Mouse (Mus musculus) fat pad, adult 2 months (tissue): ENCODE data around the gene Gpr162.
"Not testable (repeated sequence)": the region's sequence is repeated elsewhere in the genome, so short reads cannot be mapped to it uniquely, and the experiment has no call there.

Experiments
- DNase-seq: peaks from one replicate; pipeline ENCODE4 v3.0.0-alpha.2; 2011; ENCODE audit warnings: low read depth, low spot score; ENCODE audit errors: extremely low read depth

The Gpr162 gene

DNA sequence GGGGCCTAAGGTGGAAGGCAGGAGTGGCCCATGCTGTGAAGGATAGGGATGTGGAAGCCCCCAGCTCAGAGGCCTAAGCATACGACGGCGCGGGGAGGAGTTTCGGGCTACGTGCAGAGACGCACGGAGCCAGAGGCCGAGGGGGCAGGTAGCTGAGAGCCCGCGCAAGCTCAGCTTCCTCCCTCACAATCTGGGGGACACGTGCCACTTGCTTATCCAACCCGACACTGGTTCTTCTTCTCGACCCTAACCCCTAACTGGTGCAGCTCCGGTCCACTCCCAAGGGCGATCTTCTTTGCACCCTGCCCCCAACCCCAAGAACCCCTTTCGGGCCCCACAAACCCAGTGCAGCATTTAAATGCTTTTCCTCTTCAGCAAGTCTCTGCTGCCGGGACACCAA is 50.3 kb downstream of the Gpr162 start:
- DNase-seq, result no peak

- no peak for DNase-seq
Measured at GRCm38 (mm10) chr6:124812848-124813247, 50.9 kb downstream of the Gpr162 start.

GRCm38 (mm10) chr6:124811701-124812560 is 51.9 kb downstream of the Gpr162 start:
- DNase-seq, result no peak

DNA sequence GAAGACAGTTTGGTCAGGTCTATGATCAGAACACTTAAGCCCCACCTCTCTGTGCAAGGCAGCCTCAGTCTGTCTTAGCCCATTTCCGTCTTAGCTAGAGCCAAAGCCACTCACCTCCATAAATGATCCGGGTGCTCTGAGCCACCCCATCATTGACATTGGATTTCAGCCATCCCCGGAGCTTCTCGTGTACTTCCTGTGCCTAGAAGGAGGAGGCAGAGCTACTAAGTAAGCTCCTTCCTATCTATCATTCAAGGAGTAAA is 52.4 kb downstream of the Gpr162 start:
- no peak for DNase-seq

- not testable (repeated sequence) for DNase-seq
Measured at GRCm38 (mm10) chr6:124810566-124811402, 53.0 kb downstream of the Gpr162 start.

DNA sequence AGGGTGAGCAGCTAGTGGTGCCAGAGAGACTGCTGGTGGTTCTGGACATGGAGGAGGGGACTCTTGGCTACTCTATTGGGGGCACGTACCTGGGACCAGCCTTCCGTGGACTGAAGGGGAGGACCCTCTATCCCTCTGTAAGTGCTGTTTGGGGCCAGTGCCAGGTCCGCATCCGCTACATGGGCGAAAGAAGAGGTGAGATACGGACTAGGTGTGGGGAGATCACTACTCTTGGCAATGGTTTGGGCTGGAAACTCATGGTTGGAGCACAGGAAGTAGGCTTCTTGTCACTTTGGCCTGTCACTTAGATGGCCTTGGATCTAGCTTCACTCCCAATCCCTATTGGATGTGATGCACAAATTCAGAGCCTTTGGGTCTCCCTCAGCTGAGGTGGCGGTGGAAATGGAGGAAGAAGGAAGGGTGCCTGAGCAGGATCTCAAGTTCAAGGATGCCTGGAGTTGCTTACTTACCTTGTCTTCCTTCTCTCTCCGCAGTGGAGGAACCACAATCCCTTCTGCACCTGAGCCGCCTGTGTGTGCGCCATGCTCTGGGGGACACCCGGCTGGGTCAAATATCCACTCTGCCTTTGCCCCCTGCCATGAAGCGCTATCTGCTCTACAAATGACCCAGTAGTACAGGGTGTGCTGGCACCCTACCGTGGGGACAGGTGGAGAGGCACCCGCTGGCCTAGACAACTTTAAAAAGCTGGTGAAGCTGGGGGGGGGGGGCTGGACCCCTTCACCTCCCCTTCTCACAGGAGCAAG is 53.8 kb downstream of the Gpr162 start:
- DNase-seq, result no peak

DNA sequence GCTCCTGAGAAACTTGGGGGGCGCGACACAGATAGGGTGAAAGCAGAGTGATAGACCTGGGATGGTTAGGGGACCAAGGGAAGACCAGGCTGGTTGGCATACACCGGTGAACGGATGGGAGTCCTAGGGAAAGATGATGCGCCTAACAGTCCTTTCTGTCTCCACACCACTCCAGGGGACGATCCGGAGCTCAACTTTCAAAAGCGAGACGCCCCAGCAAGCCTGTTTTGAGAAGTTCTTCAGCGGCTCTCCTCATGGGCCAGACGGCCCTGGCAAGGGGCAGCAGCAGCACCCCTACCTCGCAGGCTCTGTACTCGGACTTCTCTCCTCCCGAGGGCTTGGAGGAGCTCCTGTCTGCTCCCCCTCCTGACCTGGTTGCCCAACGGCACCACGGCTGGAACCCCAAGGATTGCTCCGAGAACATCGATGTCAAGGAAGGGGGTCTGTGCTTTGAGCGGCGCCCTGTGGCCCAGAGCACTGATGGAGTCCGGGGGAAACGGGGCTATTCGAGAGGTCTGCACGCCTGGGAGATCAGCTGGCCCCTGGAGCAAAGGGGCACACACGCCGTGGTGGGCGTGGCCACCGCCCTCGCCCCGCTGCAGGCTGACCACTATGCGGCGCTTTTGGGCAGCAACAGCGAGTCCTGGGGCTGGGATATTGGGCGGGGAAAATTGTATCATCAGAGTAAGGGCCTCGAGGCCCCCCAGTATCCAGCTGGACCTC is 54.6 kb downstream of the Gpr162 start:
- DNase-seq, result no peak
